In genomic region chr1:36555798-36556395, GRCm38 (mm10) we compare ENCODE assay signal across 9 mouse cellular contexts. TPM values are rescaled to one million over a fixed set of nuclear protein-coding genes. Genes with fewer than 3 reads are reported as not detected.
A peak's percentile ranks its signal among the peaks of the same experiment; 100 is the strongest.
DNase-seq lines count a peak whose midpoint lies in the region; ATAC-seq lines count a peak whose summit lies in the region.
"Had no signal": no experiment of that assay in that cellular context is flagged by ENCODE, and none has a peak within 500 bp of the region (broad histone marks: within the 10 kb centered on the region; RNA-seq: fewer than 3 reads in every experiment).

No protein-coding gene starts in this region.

- H3K4me2 ChIP-seq in liver, embryonic 16.5 days (ENCODE audit: low read depth, low read length): peak overlapping the region; percentile 68

- H3K27me3 ChIP-seq in liver, embryonic 16.5 days (ENCODE audit: control insufficient read depth, insufficient read depth, low read depth, low read length): peaks cover 64% of the 10 kb centered on the region

- WGBS in liver, embryonic 16.5 days (ENCODE audit: insufficient replicate concordance): 16% methylated on average over 8 of the region's 8 CpGs

- no peaks in the 10 kb centered on the region; the same call in 1 of the 2 replicates for H3K36me3 ChIP-seq in liver, embryonic 16.5 days (ENCODE audit: control insufficient read depth, insufficient read depth)

- peak overlapping the region; percentile 57; the same call in 1 of the 2 replicates for H3K9ac ChIP-seq in liver, embryonic 16.5 days (ENCODE audit: low read depth, low read length)

- ATAC-seq in CD4-positive, CD25-positive, alpha-beta regulatory T cell, adult 4 months: no peak
- no peak for ATAC-seq in liver, embryonic 16.5 days (ENCODE audit: low read depth)
- ATAC-seq in inflammation-experienced regulatory T-cells, adult 6 months: no peak

- H3K9me3 ChIP-seq in liver, embryonic 16.5 days (replicated peaks; ENCODE audit: control insufficient read depth, low read length): no peaks in the 10 kb centered on the region

- peak overlapping the region; percentile 63 for H3K4me3 ChIP-seq in liver, embryonic 16.5 days (ENCODE audit: low read depth, low read length)

- peaks cover 7% of the 10 kb centered on the region for H3K4me1 ChIP-seq in liver, embryonic 16.5 days (ENCODE audit: control insufficient read depth, low read depth, low read length)

- H3K27ac ChIP-seq in liver, embryonic 16.5 days (ENCODE audit: low read length): peak overlapping the region; percentile 73

- DNase-seq in CD4-positive, CD25-positive, alpha-beta regulatory T cell, adult 2 months (ENCODE audit: low read depth, low spot score): peak; percentile 23
- peak; percentile 30 for DNase-seq in thymus, postnatal 14 days
- DNase-seq in thymus, postnatal 10 days (ENCODE audit: low spot score in 2 of 2): no peak
- peak; percentile 46 for DNase-seq in heart, postnatal 4 days
- DNase-seq in retina, postnatal 1 day: no peak

RNA-seq across cellular contexts. Expression of gene Sema4c, which starts 2.3 kb away (rescaled TPM):
- polyA plus RNA-seq in CD4-positive, CD25-positive, alpha-beta regulatory T cell, adult 4 months (2017; shearing (Covaris generic)): under 1 TPM in 1 of 2 experiments, not detected in 1; 0.22 TPM
- 10 to 100 TPM; 26.7 to 31.2 TPM for total RNA-seq in heart, postnatal 4 days (2021)
- 1.5 and 2.0 TPM in 2 replicates for polyA plus RNA-seq in liver, embryonic 16.5 days (2015; fragmentation: Nextera tagmentation; extraction: Ambion mirVana)
- polyA plus RNA-seq in inflammation-experienced regulatory T-cells, adult 6 months (2017; shearing (Covaris generic)): under 1 TPM in 1 of 3 experiments, not detected in 2; 0.33 TPM

RNA-seq across cellular contexts. Expression of gene Ankrd39, which starts 8.7 kb away (rescaled TPM):
- polyA plus RNA-seq in CD4-positive, CD25-positive, alpha-beta regulatory T cell, adult 4 months (2017; shearing (Covaris generic)): 10 to 100 TPM; 19.4 to 23.9 TPM
- total RNA-seq in heart, postnatal 4 days (2021): 10 to 100 TPM; 16.0 to 18.5 TPM
- polyA plus RNA-seq in liver, embryonic 16.5 days (2015; fragmentation: Nextera tagmentation; extraction: Ambion mirVana): 5.4 and 6.7 TPM in 2 replicates
- 10 to 100 TPM; 17.5 to 24.1 (median 23.2) TPM for polyA plus RNA-seq in inflammation-experienced regulatory T-cells, adult 6 months (2017; shearing (Covaris generic))

RNA-seq across cellular contexts. Expression of gene Gm42417, which starts 16.7 kb away (rescaled TPM):
- polyA plus RNA-seq in CD4-positive, CD25-positive, alpha-beta regulatory T cell, adult 4 months (2017; shearing (Covaris generic)): 1 to 10 TPM in 1 of 2 experiments, not detected in 1; 2.3 TPM
- 10 to 100 TPM; 48.6 to 69.8 TPM for total RNA-seq in heart, postnatal 4 days (2021)
- not detected in 2 replicates for polyA plus RNA-seq in liver, embryonic 16.5 days (2015; fragmentation: Nextera tagmentation; extraction: Ambion mirVana)
- 1 to 10 TPM in 1 of 3 experiments, not detected in 2; 2.4 TPM for polyA plus RNA-seq in inflammation-experienced regulatory T-cells, adult 6 months (2017; shearing (Covaris generic))
- polyA plus RNA-seq: gonadal fat pad, adult 2 months had no signal

RNA-seq across cellular contexts. Expression of gene Ankrd23, which starts 19.2 kb away (rescaled TPM):
- 100 to 1,000 TPM in 1 of 2 experiments, 10 to 100 TPM in 1; 39.3 to 112 TPM for polyA plus RNA-seq in CD4-positive, CD25-positive, alpha-beta regulatory T cell, adult 4 months (2017; shearing (Covaris generic))
- 100 to 1,000 TPM; 151 to 159 TPM for total RNA-seq in heart, postnatal 4 days (2021)
- polyA plus RNA-seq in liver, embryonic 16.5 days (2015; fragmentation: Nextera tagmentation; extraction: Ambion mirVana): 3.2 and 4.3 TPM in 2 replicates
- polyA plus RNA-seq in inflammation-experienced regulatory T-cells, adult 6 months (2017; shearing (Covaris generic)): 10 to 100 TPM; 35.1 to 58.4 (median 36.4) TPM

RNA-seq across cellular contexts. Expression of gene Cnnm3, which starts 44.2 kb away (rescaled TPM):
- 1 to 10 TPM; 7.5 to 7.6 TPM for polyA plus RNA-seq in CD4-positive, CD25-positive, alpha-beta regulatory T cell, adult 4 months (2017; shearing (Covaris generic))
- total RNA-seq in heart, postnatal 4 days (2021): 10 to 100 TPM; 14.9 to 15.7 TPM
- polyA plus RNA-seq in liver, embryonic 16.5 days (2015; fragmentation: Nextera tagmentation; extraction: Ambion mirVana): 0.91 and 1.1 TPM in 2 replicates
- 1 to 10 TPM; 3.1 to 9.2 (median 6.7) TPM for polyA plus RNA-seq in inflammation-experienced regulatory T-cells, adult 6 months (2017; shearing (Covaris generic))

Comparison
In these comparisons a context has a peak if more than half of its experiments do, and no peak if none do; other contexts are left out.
1. DNase-seq: peak in CD4-positive, CD25-positive, alpha-beta regulatory T cell, adult 2 months (single experiment), thymus, postnatal 14 days (single experiment) and heart, postnatal 4 days (single experiment); none in thymus, postnatal 10 days (0 of 2) and retina, postnatal 1 day (single experiment).